Mouse (Mus musculus) erythroid progenitor cell, adult 5-6 weeks (primary cell): ENCODE data around the gene Gabpb2. TPM values are rescaled to one million over a fixed set of nuclear protein-coding genes. Genes with fewer than 3 reads are reported as not detected.
"Not testable (repeated sequence)": the region's sequence is repeated elsewhere in the genome, so short reads cannot be mapped to it uniquely, and the experiment has no call there.

Experiments
- ATAC-seq: replicated peaks from 2 replicates; pipeline ENCODE4 v1.8.0; 2016; ENCODE audit warnings: moderate number of reproducible peaks, mild to moderate bottlenecking, moderate TSS enrichment, inconsistent platforms; ENCODE audit not compliant: poor library complexity, low FRiP score, severe bottlenecking
- total RNA-seq, 2 experiments: library from RNA; stranded (forward) in 1 of 2; stranded (reverse) in 1 of 2; fragments of 150-400 nt in 1 of 2; fragments of 186-747, 209-891 nt in 1 of 2; gene quantifications; 2 replicates each; pipeline versions ENCODE4 v1.2.3 to v1.2.4; 2015 to 2017; ENCODE audit warnings: low replicate concordance in 2 of 2

The Gabpb2 gene
- total RNA-seq, 2 experiments from 2014 or later, result 98.9 to 160 TPM

- no peak for ATAC-seq
These were observed 15.7 kb upstream of the Gabpb2 start for GRCm38 (mm10) chr3:95233303-95233980.

- ATAC-seq, result no peak
These were observed 15.1 kb upstream of the Gabpb2 start for GRCm38 (mm10) chr3:95232771-95233170.

GRCm38 (mm10) chr3:95231298-95232221, 13.8 kb upstream of the Gabpb2 start, which contains the start of gene Mllt11:
TSS of gene Mllt11 (minus strand) at chr3:95232171.
- ATAC-seq, result no peak

GRCm38 (mm10) chr3:95230495-95231297, 13.0 kb upstream of the Gabpb2 start:
- ATAC-seq, result peak; percentile 55

- 0 out of 2 replicates have a peak, but pooled peaks have one; percentile 13 for ATAC-seq
These were observed 12.2 kb upstream of the Gabpb2 start for GRCm38 (mm10) chr3:95229781-95230494.

- 0 out of 2 replicates have a peak, but pooled peaks have one; percentile 25 for ATAC-seq
These were observed 11.4 kb upstream of the Gabpb2 start for GRCm38 (mm10) chr3:95228894-95229780.

- ATAC-seq, result peak; percentile 89
These were observed 10.6 kb upstream of the Gabpb2 start, which contains the start of gene Cdc42se1 for GRCm38 (mm10) chr3:95228148-95228893. TSS of gene Cdc42se1 (plus strand) at chr3:95228732.

GRCm38 (mm10) chr3:95227214-95227613, 9.5 kb upstream of the Gabpb2 start:
- ATAC-seq, result no peak

- ATAC-seq, result no peak
These were observed 6.6 kb upstream of the Gabpb2 start for GRCm38 (mm10) chr3:95224295-95224694.

- no peak for ATAC-seq
These were observed 5.3 kb upstream of the Gabpb2 start for GRCm38 (mm10) chr3:95223041-95223440.

GRCm38 (mm10) chr3:95218466-95219137, 886 bp upstream of the Gabpb2 start:
- ATAC-seq, result 0 out of 2 replicates have a peak, but pooled peaks have one; percentile 8

GRCm38 (mm10) chr3:95216655-95217254, 961 bp downstream of the Gabpb2 start:
- peak; percentile 11 for ATAC-seq

- ATAC-seq, result no peak
These were observed 4.1 kb downstream of the Gabpb2 start for GRCm38 (mm10) chr3:95213609-95213975.

GRCm38 (mm10) chr3:95212889-95213608, 4.7 kb downstream of the Gabpb2 start:
- ATAC-seq, result not testable (repeated sequence)

GRCm38 (mm10) chr3:95210585-95210984, 7.1 kb downstream of the Gabpb2 start:
- ATAC-seq, result no peak

GRCm38 (mm10) chr3:95208286-95208685, 9.4 kb downstream of the Gabpb2 start:
- ATAC-seq, result no peak
